Mouse (Mus musculus) liver, embryonic 15.5 days (tissue): Measurements from ENCODE around the gene Mmd. TPM values are rescaled to one million over a fixed set of nuclear protein-coding genes. Genes with fewer than 3 reads are reported as not detected.

ENCODE experiments used
- ATAC-seq: fragments of 200-750 bp; cut with Nextera tagmentation; 2 replicates; pipeline ENCODE4 v1.8.0; 2017; ENCODE audit warnings: moderate number of reproducible peaks, mild to moderate bottlenecking, moderate library complexity; ENCODE audit not compliant: insufficient read depth
- H3K27ac ChIP-seq: fragments of 300-500 bp; sonication (generic); replicated peaks from 2 replicates; pipeline ENCODE4 v1.5.1; 2015; ENCODE audit warnings: mild to moderate bottlenecking, inconsistent platforms
- H3K27me3 ChIP-seq: fragments of 300-500 bp; sonication (generic); 2 replicates; pipeline ENCODE4 v1.6.1; 2015; ENCODE audit warnings: mild to moderate bottlenecking, inconsistent platforms
- H3K36me3 ChIP-seq: fragments of 300-500 bp; sonication (generic); replicated peaks from 2 replicates; pipeline ENCODE4 v1.6.1; 2015; ENCODE audit warnings: moderate library complexity, mild to moderate bottlenecking, inconsistent platforms
- H3K4me1 ChIP-seq: fragments of 300-500 bp; sonication (generic); replicated peaks from 2 replicates; pipeline ENCODE4 v1.6.1; 2015; ENCODE audit warnings: inconsistent platforms
- H3K4me2 ChIP-seq: fragments of 300-500 bp; sonication (generic); 2 replicates; pipeline ENCODE4 v1.6.1; 2015; ENCODE audit warnings: moderate library complexity, mild to moderate bottlenecking, inconsistent platforms
- H3K4me3 ChIP-seq: fragments of 300-500 bp; sonication (generic); replicated peaks from 2 replicates; pipeline ENCODE4 v1.5.1; 2015; ENCODE audit warnings: mild to moderate bottlenecking, inconsistent platforms
- H3K9ac ChIP-seq: fragments of 300-500 bp; sonication (generic); 2 replicates; pipeline ENCODE4 v1.6.1; 2015; ENCODE audit warnings: moderate library complexity, mild to moderate bottlenecking, inconsistent platforms
- H3K9me3 ChIP-seq: fragments of 300-500 bp; sonication (generic); replicated peaks from 2 replicates; pipeline ENCODE4 v1.6.1; 2016; ENCODE audit warnings: inconsistent platforms
- WGBS: fragments of 180-500 bp; shearing (Covaris S2); methylation state at CpG from one replicate; pipeline ENCODE4 v1.1.7; 2015; ENCODE audit warnings: mixed read lengths; ENCODE audit not compliant: insufficient replicate concordance; 5-methylcytosine and 5-hydroxymethylcytosine counted together
- polyA plus RNA-seq: library from polyadenylated mRNA; unstranded; fragments of >200 nt; fragmentation: Nextera tagmentation; extraction: Ambion mirVana; gene quantifications from 2 replicates; pipeline ENCODE4 v1.2.1, GENCODE M21; 2015

Mmd gene
- 10.4 and 10.5 TPM in 2 replicates for polyA plus RNA-seq

- H3K27ac ChIP-seq, result peak within 1 kb of the TSS; percentile 56
- H3K36me3 ChIP-seq, result no peaks in the 10 kb centered on the region
- H3K9me3 ChIP-seq, result no peaks in the 10 kb centered on the region
- H3K27me3 ChIP-seq, result no peaks in the 10 kb centered on the region
- peaks cover 32% of the 10 kb centered on the region for H3K4me1 ChIP-seq
- H3K9ac ChIP-seq, result peak within 1 kb of the TSS; percentile 78
- peak within 1 kb of the TSS; percentile 72 for H3K4me3 ChIP-seq
- peak within 1 kb of the TSS; percentile 90 for H3K4me2 ChIP-seq
- peak; percentile 98 for ATAC-seq
- WGBS, result under 1% methylated on average over 51 of the region's 51 CpGs
These were observed at the start of gene Mmd for GRCm38 (mm10) chr11:90249025-90249650. Gene Mmd (plus strand): TSS chr11:90249456.

GRCm38 (mm10) chr11:90200826-90201225 lies 48.4 kb upstream of the Mmd start:
- H3K4me3 ChIP-seq, result no peak overlapping the region
- 58% methylated on average over 2 of the region's 2 CpGs for WGBS

DNA sequence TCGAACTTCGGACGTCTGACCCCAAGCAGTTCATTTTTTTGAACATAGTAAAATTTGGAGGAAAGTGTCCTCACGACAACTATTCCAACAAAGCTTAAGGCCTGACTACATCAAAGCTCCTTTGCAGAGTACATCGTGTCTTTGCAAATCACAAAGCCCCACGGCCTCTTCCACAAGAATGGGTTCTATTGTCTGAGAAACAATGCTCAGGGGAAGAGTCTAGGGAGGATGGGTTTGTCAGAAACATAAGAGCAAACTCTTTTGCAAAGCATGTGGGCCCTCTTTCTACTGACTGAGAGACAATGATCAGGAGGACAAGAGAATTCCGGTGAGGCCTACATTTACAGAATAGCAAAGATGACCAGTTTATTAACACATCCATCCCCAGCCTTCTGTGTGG lies 35.0 kb upstream of the Mmd start:
- Histone ChIP-seq H3K27me3 (no peaks in the 10 kb centered on the region), H3K4me2 (no peak overlapping the region), H3K36me3 (no peaks in the 10 kb centered on the region), H3K4me3 (no peak overlapping the region), H3K4me1 (no peaks in the 10 kb centered on the region), H3K27ac (no peak overlapping the region), H3K9ac (no peak overlapping the region), H3K9me3 (no peaks in the 10 kb centered on the region)
- ATAC-seq, result no peak
- 64% methylated on average over 7 of the region's 7 CpGs for WGBS

More at GRCm38 (mm10) chr11:90200826-90201225, 48.4 kb upstream of the Mmd start:
- no peaks in the 10 kb centered on the region for H3K36me3 ChIP-seq
- no peaks in the 10 kb centered on the region for H3K27me3 ChIP-seq
- no peaks in the 10 kb centered on the region for H3K9me3 ChIP-seq
- no peak for ATAC-seq
- H3K27ac ChIP-seq, result no peak overlapping the region
- no peaks in the 10 kb centered on the region for H3K4me1 ChIP-seq
- no peak overlapping the region for H3K4me2 ChIP-seq
- no peak overlapping the region for H3K9ac ChIP-seq

DNA sequence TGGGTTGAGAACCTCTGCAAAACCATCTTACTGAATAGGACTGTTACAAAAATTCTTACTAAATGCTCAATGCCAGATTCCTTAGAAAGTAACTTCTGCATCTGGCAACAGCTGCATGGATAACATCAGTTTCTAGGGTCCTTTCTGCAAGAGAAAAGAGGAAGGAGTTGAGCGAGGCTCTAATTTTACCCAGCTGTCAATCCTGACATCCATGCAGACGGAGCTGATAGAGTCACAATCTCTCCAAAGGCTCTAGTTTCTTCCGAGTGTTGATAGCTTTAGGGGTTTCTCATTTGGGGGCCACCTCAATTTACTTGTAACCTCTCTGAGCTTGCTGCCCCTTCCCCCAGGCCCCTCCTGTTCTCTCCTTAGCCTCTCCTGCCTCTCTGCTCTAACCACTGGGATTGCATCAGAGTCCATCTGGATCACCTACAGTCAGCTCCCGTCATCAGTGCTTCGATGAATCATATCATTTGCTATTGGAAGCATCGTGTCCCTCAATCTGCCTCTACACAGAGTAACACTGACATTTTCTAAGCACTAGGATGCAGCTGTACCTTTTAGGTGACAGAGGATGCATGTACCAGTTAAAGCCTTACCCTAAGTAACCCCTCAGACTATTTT lies 29.1 kb upstream of the Mmd start:
- Histone ChIP-seq H3K4me1 (no peaks in the 10 kb centered on the region), H3K27ac (no peak overlapping the region), H3K9ac (no peak overlapping the region), H3K4me2 (no peak overlapping the region), H3K9me3 (no peaks in the 10 kb centered on the region), H3K4me3 (no peak overlapping the region), H3K36me3 (no peaks in the 10 kb centered on the region), H3K27me3 (no peaks in the 10 kb centered on the region)
- ATAC-seq, result no peak
- 17% methylated on average over 6 of the region's 6 CpGs for WGBS

DNA sequence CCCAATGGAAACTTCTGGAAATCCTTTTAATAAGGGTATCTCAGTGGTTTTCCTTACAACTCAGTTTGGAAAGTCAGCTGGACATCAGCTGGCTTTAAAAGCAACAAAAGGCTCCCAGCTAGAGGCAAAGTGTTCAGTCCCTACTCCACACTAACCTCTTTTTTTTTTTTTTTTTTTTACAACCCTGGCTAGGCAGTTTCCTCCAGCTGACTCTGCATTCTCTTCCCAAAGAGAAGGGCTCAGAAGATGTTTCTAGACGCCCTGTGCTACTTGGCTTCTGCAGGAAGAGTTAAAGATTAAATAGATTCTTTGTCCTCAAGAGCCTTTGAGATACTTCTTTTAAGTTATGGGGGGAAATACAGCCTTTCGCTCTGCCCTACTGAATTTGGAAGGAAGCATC lies 28.5 kb upstream of the Mmd start:
- Histone ChIP-seq H3K9ac (no peak overlapping the region), H3K36me3 (no peaks in the 10 kb centered on the region), H3K27ac (no peak overlapping the region), H3K27me3 (no peaks in the 10 kb centered on the region), H3K4me1 (peaks cover 4% of the 10 kb centered on the region; the same call in 1 of the 2 replicates), H3K4me3 (no peak overlapping the region), H3K9me3 (no peaks in the 10 kb centered on the region), H3K4me2 (no peak overlapping the region)
- no peak for ATAC-seq
- WGBS, result 30% methylated on average over 2 of the region's 2 CpGs

DNA sequence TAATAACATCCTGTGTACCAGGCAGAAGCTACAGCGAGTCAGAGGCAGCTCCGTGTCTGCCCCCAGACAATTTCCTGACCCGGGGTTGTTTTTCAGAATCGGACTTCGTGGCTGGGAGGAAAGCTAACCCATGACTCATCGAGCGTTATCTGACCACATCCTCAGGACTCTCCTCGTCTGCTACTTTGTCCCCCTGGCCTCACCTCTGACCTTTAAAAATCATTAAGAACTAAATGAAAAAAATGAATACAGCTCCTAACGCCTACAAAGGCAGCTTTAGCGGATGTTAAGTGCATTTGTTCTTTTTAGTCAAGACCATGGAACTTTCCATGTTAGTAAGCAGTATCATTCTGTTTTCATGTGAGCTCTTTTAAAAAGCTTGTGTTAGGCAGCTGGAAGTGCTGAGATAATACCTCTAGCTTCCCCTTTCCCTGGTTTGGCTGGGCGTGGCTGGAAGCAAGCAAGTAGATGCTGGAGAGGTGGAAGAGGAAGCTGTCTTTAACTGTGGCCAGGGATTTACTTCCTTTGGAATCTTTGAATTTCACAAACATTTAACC lies 24.3 kb upstream of the Mmd start:
- H3K4me2 ChIP-seq, result no peak overlapping the region

GRCm38 (mm10) chr11:90227000-90227922 lies 22.0 kb upstream of the Mmd start:
- H3K27me3 ChIP-seq, result no peaks in the 10 kb centered on the region
- WGBS, result 43% methylated on average over 12 of the region's 12 CpGs
- peaks cover 8% of the 10 kb centered on the region; the same call in 1 of the 2 replicates for H3K4me1 ChIP-seq
- H3K36me3 ChIP-seq, result no peaks in the 10 kb centered on the region
- H3K27ac ChIP-seq, result no peak overlapping the region
- ATAC-seq, result no peak
- H3K9ac ChIP-seq, result no peak overlapping the region
- H3K4me3 ChIP-seq, result no peak overlapping the region
- H3K4me2 ChIP-seq, result no peak overlapping the region
- H3K9me3 ChIP-seq, result no peaks in the 10 kb centered on the region

More for the DNA sequence above, 24.3 kb upstream of the Mmd start:
- H3K4me3 ChIP-seq, result no peak overlapping the region
- no peak overlapping the region for H3K9ac ChIP-seq
- 6% methylated on average over 11 of the region's 11 CpGs for WGBS
- no peaks in the 10 kb centered on the region for H3K36me3 ChIP-seq
- H3K27me3 ChIP-seq, result no peaks in the 10 kb centered on the region
- peak; percentile 22; the same call in 1 of the 2 replicates for ATAC-seq
- no peak overlapping the region for H3K27ac ChIP-seq
- peaks cover 5% of the 10 kb centered on the region; the same call in 1 of the 2 replicates for H3K4me1 ChIP-seq
- H3K9me3 ChIP-seq, result no peaks in the 10 kb centered on the region

DNA sequence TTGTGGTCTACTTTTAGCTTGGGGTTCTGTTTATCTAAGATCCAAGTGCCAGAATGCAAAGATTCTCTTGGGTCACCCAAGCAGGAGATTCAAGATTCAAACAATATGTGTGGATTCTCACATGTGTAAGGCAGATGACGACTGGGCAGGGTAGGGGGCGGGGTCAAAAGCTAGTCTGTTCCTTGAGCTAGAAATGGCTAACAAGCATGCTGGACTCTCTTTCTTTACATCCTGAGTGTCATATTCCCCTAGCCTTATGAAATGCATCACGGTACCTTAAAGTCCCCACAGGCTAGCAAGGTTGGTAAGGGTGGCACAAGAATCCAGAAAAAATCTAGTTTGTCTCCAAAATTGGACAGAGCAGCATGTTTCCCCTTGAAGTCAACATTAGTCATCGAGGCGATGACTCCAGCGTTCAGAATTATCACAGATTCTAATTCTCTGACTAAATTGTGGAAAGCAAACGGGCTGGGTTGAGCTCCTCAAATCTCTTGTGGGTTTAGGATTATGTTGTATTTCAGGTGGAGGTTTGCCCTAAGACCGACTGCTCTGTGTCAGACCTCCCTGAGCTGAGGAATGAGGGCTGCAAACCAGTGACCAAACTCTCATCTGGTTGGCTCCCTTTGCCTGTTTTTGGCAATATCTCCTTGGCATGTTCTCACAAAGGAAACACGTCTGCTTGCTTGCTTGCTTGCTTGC lies 20.9 kb upstream of the Mmd start:
- no peak overlapping the region for H3K27ac ChIP-seq
- H3K9ac ChIP-seq, result no peak overlapping the region
- H3K9me3 ChIP-seq, result no peaks in the 10 kb centered on the region
- no peaks in the 10 kb centered on the region for H3K27me3 ChIP-seq
- H3K4me3 ChIP-seq, result no peak overlapping the region
- ATAC-seq, result no peak
- H3K36me3 ChIP-seq, result no peaks in the 10 kb centered on the region
- WGBS, result 62% methylated on average over 9 of the region's 9 CpGs
- H3K4me1 ChIP-seq, result peaks cover 8% of the 10 kb centered on the region; the same call in 1 of the 2 replicates
- no peak overlapping the region for H3K4me2 ChIP-seq

GRCm38 (mm10) chr11:90229800-90230199 lies 19.5 kb upstream of the Mmd start:
- no peak overlapping the region for H3K4me2 ChIP-seq
- no peaks in the 10 kb centered on the region for H3K36me3 ChIP-seq

DNA sequence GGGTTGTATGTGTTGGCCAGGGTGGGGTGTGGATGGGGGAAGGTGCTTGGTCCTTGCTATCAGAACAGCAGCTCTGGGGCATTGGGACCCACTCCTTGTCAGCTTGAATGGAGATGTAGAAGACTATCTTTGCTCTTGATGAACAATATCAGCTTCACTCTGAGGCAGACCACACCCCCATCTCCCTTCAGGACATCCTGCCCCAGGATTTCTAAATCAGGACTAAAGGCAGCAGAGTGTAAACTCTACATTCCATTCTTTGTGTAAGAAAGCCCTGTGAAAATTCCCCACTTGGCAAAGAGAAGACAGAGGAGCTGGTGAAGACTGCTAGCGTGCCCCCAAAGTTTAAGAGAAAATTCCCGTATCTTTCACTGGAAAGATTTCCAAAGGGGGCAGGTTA lies 18.6 kb upstream of the Mmd start:
- no peaks in the 10 kb centered on the region for H3K27me3 ChIP-seq
- 59% methylated on average over 2 of the region's 2 CpGs for WGBS
- no peak overlapping the region for H3K4me2 ChIP-seq
- no peak for ATAC-seq
- H3K9ac ChIP-seq, result no peak overlapping the region
- H3K36me3 ChIP-seq, result no peaks in the 10 kb centered on the region
- H3K4me1 ChIP-seq, result peaks cover 5% of the 10 kb centered on the region; the same call in 1 of the 2 replicates
- H3K4me3 ChIP-seq, result no peak overlapping the region
- no peak overlapping the region for H3K27ac ChIP-seq
- H3K9me3 ChIP-seq, result no peaks in the 10 kb centered on the region

More at GRCm38 (mm10) chr11:90229800-90230199, 19.5 kb upstream of the Mmd start:
- Histone ChIP-seq H3K9me3 (no peaks in the 10 kb centered on the region), H3K4me1 (peaks cover 8% of the 10 kb centered on the region; the same call in 1 of the 2 replicates), H3K27ac (no peak overlapping the region), H3K27me3 (no peaks in the 10 kb centered on the region), H3K9ac (no peak overlapping the region), H3K4me3 (no peak overlapping the region)
- ATAC-seq, result no peak
